Mouse (Mus musculus) effector memory CD4-positive, alpha-beta T cell, adult 5 months (primary cell): Measurements from ENCODE around the gene Cib4. TPM values are rescaled to one million over a fixed set of nuclear protein-coding genes. Genes with fewer than 3 reads are reported as not detected.

Experiments
- polyA plus RNA-seq: library from polyadenylated mRNA; unstranded; fragments of 100-300 nt; shearing (Covaris generic); gene quantifications from one replicate; pipeline ENCODE4 v1.2.1, GENCODE M21; 2017

The Cib4 gene
- polyA plus RNA-seq: not detected

DNA sequence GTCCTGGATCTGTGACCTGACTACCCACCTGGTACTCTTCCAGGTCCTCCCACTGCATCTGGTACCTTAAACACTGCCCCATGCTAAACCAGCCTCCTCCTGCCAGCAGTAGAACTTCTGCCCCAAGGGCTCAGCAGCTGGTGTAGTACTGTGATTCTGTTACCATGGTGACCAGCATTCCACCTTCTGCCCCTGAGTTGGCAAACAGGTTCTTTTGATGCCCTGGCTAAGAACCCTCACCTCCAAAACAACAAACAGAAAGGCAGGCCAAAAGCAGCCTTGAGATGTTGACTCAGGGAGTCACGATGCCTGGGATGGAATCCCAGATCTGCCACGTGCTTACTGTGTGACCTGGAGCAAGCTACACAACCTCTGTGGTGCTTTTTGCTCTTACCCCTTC lies at the start of gene Cib4:
Cib4 (minus strand) TSS at position 139 of the 400 bp plus-strand sequence.

DNA sequence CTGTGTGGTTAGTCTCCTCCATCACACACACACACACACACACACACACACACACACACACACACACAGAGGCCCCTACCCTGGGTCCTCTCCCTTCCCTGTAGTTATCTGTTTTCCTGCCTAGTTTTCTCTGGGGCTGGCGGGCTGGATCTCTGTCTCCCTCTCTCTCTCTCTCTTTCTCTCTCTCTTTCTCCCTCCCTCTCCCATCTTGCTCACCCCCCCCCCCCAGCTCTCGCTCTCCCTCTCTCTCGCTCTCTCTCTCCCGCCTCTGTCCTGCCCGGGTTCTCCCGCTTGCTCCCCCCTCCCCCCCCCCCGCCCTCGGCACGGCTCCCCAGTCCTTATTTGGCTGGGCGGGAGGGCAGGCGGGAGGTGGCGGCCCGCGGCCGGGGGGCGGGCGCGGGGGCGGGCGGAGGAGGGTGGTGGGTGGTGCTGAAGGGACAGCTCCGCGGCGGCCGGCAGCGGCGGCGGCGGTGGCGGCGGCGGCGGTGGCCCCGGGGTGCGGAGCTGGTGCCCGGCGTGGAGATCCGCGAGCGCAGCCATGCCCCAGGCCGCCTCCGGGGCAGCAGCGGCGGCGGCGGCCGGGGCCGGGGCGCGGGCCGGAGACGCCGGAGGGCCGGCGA lies 42.2 kb upstream of the Cib4 start, which contains the start of gene Kcnk3:
Kcnk3 (plus strand) TSS at position 490 of the 620 bp plus-strand sequence.

GRCm38 (mm10) chr5:30465861-30466260 lies 79.8 kb downstream of the Cib4 start, which contains the start of gene 1700001C02Rik:
1700001C02Rik (plus strand) TSS chr5:30466047.

GRCm38 (mm10) chr5:30461821-30462220 lies 83.8 kb downstream of the Cib4 start, which contains the start of gene Otof:
Otof (minus strand) TSS chr5:30461932.

Other genes with a start within 250 kb of the Cib4 start
- not detected for gene Otof, start 83.9 kb downstream of the Cib4 start, polyA plus RNA-seq
- not detected for gene 1700001C02Rik, start 79.8 kb downstream of the Cib4 start, polyA plus RNA-seq
- gene Kcnk3, start 42.3 kb upstream of the Cib4 start, polyA plus RNA-seq: not detected
- 33.3 TPM for gene Slc35f6, start 102.1 kb upstream of the Cib4 start, polyA plus RNA-seq
- 234 TPM for gene Cenpa, start 120.9 kb upstream of the Cib4 start, polyA plus RNA-seq
- gene Dpysl5, start 165.7 kb upstream of the Cib4 start, polyA plus RNA-seq: 0.27 TPM